Mouse (Mus musculus) limb, embryonic 13.5 days (tissue): ENCODE results near the gene Gm14226. TPM values are rescaled to one million over a fixed set of nuclear protein-coding genes. Genes with fewer than 3 reads are reported as not detected.

Source experiments
- ATAC-seq: fragments of 200-750 bp; cut with Nextera tagmentation; 2 replicates; pipeline ENCODE4 v1.8.0; 2017; ENCODE audit warnings: low read depth, moderate number of reproducible peaks, moderate TSS enrichment; ENCODE audit not compliant: low FRiP score
- H3K27ac ChIP-seq: fragments of 300-500 bp; sonication (generic); 2 replicates; pipeline ENCODE4 v1.5.1; 2015; ENCODE audit warnings: inconsistent platforms, mild to moderate bottlenecking, moderate library complexity
- H3K27me3 ChIP-seq: fragments of 300-500 bp; sonication (generic); 2 replicates; pipeline ENCODE4 v1.6.1; 2015; ENCODE audit warnings: mild to moderate bottlenecking, inconsistent platforms
- H3K36me3 ChIP-seq: fragments of 300-500 bp; sonication (generic); 2 replicates; pipeline ENCODE4 v1.6.1; 2015; ENCODE audit warnings: inconsistent platforms, mild to moderate bottlenecking, moderate library complexity
- H3K4me1 ChIP-seq: fragments of 300-500 bp; sonication (generic); 2 replicates; pipeline ENCODE4 v1.6.1; 2015; ENCODE audit warnings: inconsistent platforms
- H3K4me2 ChIP-seq: fragments of 300-500 bp; sonication (generic); replicated peaks from 2 replicates; pipeline ENCODE4 v1.6.1; 2015; ENCODE audit warnings: inconsistent platforms, mild to moderate bottlenecking, moderate library complexity
- H3K4me3 ChIP-seq: fragments of 300-500 bp; sonication (generic); 2 replicates; pipeline ENCODE4 v1.5.1; 2015; ENCODE audit warnings: moderate library complexity, mild to moderate bottlenecking, inconsistent platforms
- H3K9ac ChIP-seq: fragments of 300-500 bp; sonication (generic); 2 replicates; pipeline ENCODE4 v1.6.1; 2015; ENCODE audit warnings: mild to moderate bottlenecking, inconsistent platforms
- H3K9me3 ChIP-seq: fragments of 300-500 bp; sonication (generic); 2 replicates; pipeline ENCODE4 v1.6.1; 2016; ENCODE audit warnings: inconsistent platforms
- WGBS: fragments of 180-500 bp; shearing (Covaris S2); methylation state at CpG from one replicate; pipeline ENCODE4 v1.1.7; 2015; 5-methylcytosine and 5-hydroxymethylcytosine counted together
- polyA plus RNA-seq: library from polyadenylated mRNA; unstranded; fragments of >200 nt; fragmentation: Nextera tagmentation; extraction: Ambion mirVana; gene quantifications from 2 replicates; pipeline ENCODE4 v1.2.1, GENCODE M21; 2015

Gm14226 gene
- polyA plus RNA-seq, 1 experiment from 2014 or later = 4.1 TPM

- Histone ChIP-seq H3K4me1 (peaks cover 26% of the 10 kb centered on the region), H3K27ac (peak overlapping the region; percentile 73; the same call in 1 of the 2 replicates), H3K4me2 (peak overlapping the region; percentile 76), H3K27me3 (no peaks in the 10 kb centered on the region), H3K9me3 (no peaks in the 10 kb centered on the region), H3K4me3 (peak overlapping the region; percentile 73), H3K9ac (peak overlapping the region; percentile 80), H3K36me3 (no peaks in the 10 kb centered on the region)
- WGBS = 15% methylated on average over 12 of the region's 12 CpGs
- ATAC-seq = peak; percentile 38
Measured at GRCm38 (mm10) chr2:155074766-155075330, 56.8 kb downstream of the Gm14226 start.

GRCm38 (mm10) chr2:155075649-155076048, 57.6 kb downstream of the Gm14226 start:
- no peak for ATAC-seq
- H3K27me3 ChIP-seq = no peaks in the 10 kb centered on the region

More at GRCm38 (mm10) chr2:155075649-155076048, 57.6 kb downstream of the Gm14226 start:
- 72% methylated on average over 6 of the region's 6 CpGs for WGBS
- H3K27ac ChIP-seq = no peak overlapping the region
- H3K9ac ChIP-seq = no peak overlapping the region
- no peak overlapping the region for H3K4me2 ChIP-seq
- no peaks in the 10 kb centered on the region for H3K9me3 ChIP-seq
- H3K4me3 ChIP-seq = no peak overlapping the region
- peaks cover 26% of the 10 kb centered on the region for H3K4me1 ChIP-seq
- no peaks in the 10 kb centered on the region for H3K36me3 ChIP-seq

Other genes starting within 250 kb of the Gm14226 start
- gene Gm14214, start 248.2 kb upstream of the Gm14226 start, polyA plus RNA-seq = not detected in 2 replicates
- gene Raly, start 227.2 kb upstream of the Gm14226 start, polyA plus RNA-seq = 41.7 and 46.9 TPM in 2 replicates
- gene a, start 226.9 kb upstream of the Gm14226 start, polyA plus RNA-seq = 10.9 and 12.0 TPM in 2 replicates
- 110 and 115 TPM in 2 replicates for gene Eif2s2, start 125.3 kb upstream of the Gm14226 start, polyA plus RNA-seq
- 73.1 and 73.4 TPM in 2 replicates for gene Ahcy, start 56.2 kb downstream of the Gm14226 start, polyA plus RNA-seq
- 68.3 and 71.2 TPM in 2 replicates for gene Itch, start 115.2 kb downstream of the Gm14226 start, polyA plus RNA-seq
- 484 and 488 TPM in 2 replicates for gene Dynlrb1, start 218.3 kb downstream of the Gm14226 start, polyA plus RNA-seq